Mouse (Mus musculus) stomach, postnatal 0 days (tissue): Measurements from ENCODE around the gene Cul9.

Source experiments
- CTCF ChIP-seq: IDR thresholded peaks from 2 replicates; pipeline ENCODE4 v1.5.1; 2016; ENCODE audit warnings: antibody characterized with exemption, low read depth, mild to moderate bottlenecking, moderate library complexity
- EP300 ChIP-seq: optimal IDR thresholded peaks from 2 replicates; pipeline ENCODE3; 2016; ENCODE audit warnings: antibody characterized with exemption

- TF ChIP-seq CTCF (peak; percentile 48), EP300 (no peak)
These were observed 84.8 kb downstream of the Cul9 start for GRCm38 (mm10) chr17:46461347-46461746.
